Mouse (Mus musculus): ENCODE results near the gene Alkal2. TPM values are rescaled to one million over a fixed set of nuclear protein-coding genes. Genes with fewer than 3 reads are reported as not detected.

Alkal2 gene
- polyA plus RNA-seq, 1 experiment, result not detected

- TF ChIP-seq POLR2A (IDR thresholded peaks at IDR 0.05; ENCODE audit: borderline replicate concordance, low read depth, low read length) (no peak), CTCF (IDR thresholded peaks at IDR 0.05; ENCODE audit: low read depth, low read length) (no peak)
- peak overlapping the region; percentile 81 for H3K4me3 ChIP-seq (ENCODE audit: insufficient read depth, low read length)
- peaks cover 6% of the 10 kb centered on the region for H3K4me1 ChIP-seq (ENCODE audit: control insufficient read depth, insufficient read depth, low read length)
- no peak overlapping the region for H3K27ac ChIP-seq (ENCODE audit: insufficient read depth, low read depth, low read length)
Measured at GRCm38 (mm10) chr12:30912048-30912381, 27.9 kb downstream of the Alkal2 start.

- Histone ChIP-seq H3K4me1 (ENCODE audit: control insufficient read depth, insufficient read depth, low read length) (peaks cover 6% of the 10 kb centered on the region), H3K27ac (ENCODE audit: insufficient read depth, low read depth, low read length) (no peak overlapping the region)
Measured at GRCm38 (mm10) chr12:30912840-30913239, 28.7 kb downstream of the Alkal2 start.

GRCm38 (mm10) chr12:30922401-30922800, 38.3 kb downstream of the Alkal2 start:
- no peak overlapping the region for H3K27ac ChIP-seq (ENCODE audit: insufficient read depth, low read depth, low read length)
- TF ChIP-seq POLR2A (IDR thresholded peaks at IDR 0.05; ENCODE audit: borderline replicate concordance, low read depth, low read length) (no peak), CTCF (IDR thresholded peaks at IDR 0.05; ENCODE audit: low read depth, low read length) (no peak)

More at GRCm38 (mm10) chr12:30912840-30913239, 28.7 kb downstream of the Alkal2 start:
- no peak overlapping the region for H3K4me3 ChIP-seq (ENCODE audit: insufficient read depth, low read length)
- TF ChIP-seq POLR2A (IDR thresholded peaks at IDR 0.05; ENCODE audit: borderline replicate concordance, low read depth, low read length) (no peak), CTCF (IDR thresholded peaks at IDR 0.05; ENCODE audit: low read depth, low read length) (no peak)

GRCm38 (mm10) chr12:30928182-30928581, 44.1 kb downstream of the Alkal2 start:
- Histone ChIP-seq H3K27ac (ENCODE audit: insufficient read depth, low read depth, low read length) (no peak overlapping the region), H3K4me1 (ENCODE audit: control insufficient read depth, insufficient read depth, low read length) (no peaks in the 10 kb centered on the region), H3K4me3 (ENCODE audit: insufficient read depth, low read length) (no peak overlapping the region)
- no peak for TF ChIP-seq POLR2A (IDR thresholded peaks at IDR 0.05; ENCODE audit: borderline replicate concordance, low read depth, low read length)
- TF ChIP-seq CTCF (IDR thresholded peaks at IDR 0.05; ENCODE audit: low read depth, low read length), result no peak

More at GRCm38 (mm10) chr12:30922401-30922800, 38.3 kb downstream of the Alkal2 start:
- no peaks in the 10 kb centered on the region for H3K4me1 ChIP-seq (ENCODE audit: control insufficient read depth, insufficient read depth, low read length)
- no peak overlapping the region for H3K4me3 ChIP-seq (ENCODE audit: insufficient read depth, low read length)

DNA sequence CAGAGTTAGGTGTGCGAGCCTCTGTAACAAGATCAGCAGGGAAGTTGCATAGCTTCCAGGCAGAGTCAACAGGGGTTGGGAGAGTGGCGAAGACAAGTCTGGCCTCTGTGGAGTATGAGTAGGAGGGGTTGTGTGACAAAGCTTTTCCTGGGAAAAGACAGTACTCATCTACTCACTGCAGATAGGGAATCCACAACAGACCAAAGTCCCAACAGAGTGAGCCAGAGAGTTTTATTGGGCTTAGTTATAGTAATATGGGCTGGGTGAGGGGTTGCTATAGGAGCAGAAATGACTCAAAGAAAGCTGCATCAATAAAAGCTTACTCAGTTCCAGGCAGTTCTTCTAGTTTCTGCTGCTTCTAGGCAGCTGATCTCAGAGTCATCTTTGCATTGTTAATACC, 49.2 kb downstream of the Alkal2 start:
- no peaks in the 10 kb centered on the region for H3K4me1 ChIP-seq (ENCODE audit: control insufficient read depth, insufficient read depth, low read length)
- TF ChIP-seq CTCF (IDR thresholded peaks at IDR 0.05; ENCODE audit: low read depth, low read length) (no peak), POLR2A (IDR thresholded peaks at IDR 0.05; ENCODE audit: borderline replicate concordance, low read depth, low read length) (no peak)
- no peak overlapping the region for H3K27ac ChIP-seq (ENCODE audit: insufficient read depth, low read depth, low read length)
- no peak overlapping the region for H3K4me3 ChIP-seq (ENCODE audit: insufficient read depth, low read length)

DNA sequence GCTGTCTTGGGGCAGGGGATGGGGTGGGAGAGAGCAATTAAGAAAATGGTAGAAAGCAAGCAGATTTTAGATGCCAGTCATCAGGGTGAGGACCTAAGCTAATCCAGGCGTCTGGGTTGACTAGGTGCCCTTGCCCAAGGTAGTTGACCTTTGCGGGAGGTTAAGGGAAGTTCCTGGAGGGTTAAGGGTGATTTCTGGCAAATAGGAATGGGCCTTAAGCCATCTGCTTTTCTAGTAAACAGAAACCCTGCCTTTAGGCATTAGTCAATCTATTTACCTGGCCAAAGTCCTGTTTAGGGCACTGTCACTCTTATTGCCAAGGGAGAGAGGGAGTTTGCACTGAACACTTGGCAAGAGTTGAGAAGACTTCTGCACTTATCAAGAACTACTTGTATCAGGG, 52.8 kb downstream of the Alkal2 start:
- no peak overlapping the region for H3K27ac ChIP-seq (ENCODE audit: insufficient read depth, low read depth, low read length)

More for the DNA sequence above, 52.8 kb downstream of the Alkal2 start:
- H3K4me1 ChIP-seq (ENCODE audit: control insufficient read depth, insufficient read depth, low read length), result no peaks in the 10 kb centered on the region
- no peak overlapping the region for H3K4me3 ChIP-seq (ENCODE audit: insufficient read depth, low read length)
- TF ChIP-seq POLR2A (IDR thresholded peaks at IDR 0.05; ENCODE audit: borderline replicate concordance, low read depth, low read length) (no peak), CTCF (IDR thresholded peaks at IDR 0.05; ENCODE audit: low read depth, low read length) (no peak)

Other genes starting within 250 kb of the Alkal2 start
- gene Acp1, start 27.3 kb downstream of the Alkal2 start, polyA plus RNA-seq (2012; ENCODE audit: insufficient read depth, insufficient read length, missing spikeins), result 36.6 and 39.2 TPM in 2 replicates
- 1.0 TPM in 2 replicates for gene Sh3yl1, start 27.3 kb downstream of the Alkal2 start, polyA plus RNA-seq (2012; ENCODE audit: insufficient read depth, insufficient read length, missing spikeins)
- gene Fam110c, start 189.5 kb downstream of the Alkal2 start, polyA plus RNA-seq (2012; ENCODE audit: insufficient read depth, insufficient read length, missing spikeins), result not detected in 2 replicates